Mouse (Mus musculus) cortical plate, adult 2 months (tissue): ENCODE measurements around the gene Clmn.

Experiments used
- CTCF ChIP-seq: fragments of 200-500 bp; IDR thresholded peaks from 2 replicates; pipeline ENCODE4 v1.5.1; 2011; ENCODE audit warnings: mild to moderate bottlenecking, control low read depth, low read length; ENCODE audit not compliant: insufficient read depth; ENCODE audit errors: extremely low read depth
- POLR2A ChIP-seq: fragments of 200-500 bp; IDR thresholded peaks from 2 replicates; pipeline ENCODE4 v1.6.1; 2011; ENCODE audit warnings: mild to moderate bottlenecking, low read length, control low read depth; ENCODE audit not compliant: insufficient read depth; ENCODE audit errors: extremely low read depth

- no peak for TF ChIP-seq POLR2A
- no peak for TF ChIP-seq CTCF
These were observed 126.4 kb downstream of the Clmn start for GRCm38 (mm10) chr12:104738446-104738845.
